Mouse (Mus musculus): ENCODE results near the gene Dgkh.

DNA sequence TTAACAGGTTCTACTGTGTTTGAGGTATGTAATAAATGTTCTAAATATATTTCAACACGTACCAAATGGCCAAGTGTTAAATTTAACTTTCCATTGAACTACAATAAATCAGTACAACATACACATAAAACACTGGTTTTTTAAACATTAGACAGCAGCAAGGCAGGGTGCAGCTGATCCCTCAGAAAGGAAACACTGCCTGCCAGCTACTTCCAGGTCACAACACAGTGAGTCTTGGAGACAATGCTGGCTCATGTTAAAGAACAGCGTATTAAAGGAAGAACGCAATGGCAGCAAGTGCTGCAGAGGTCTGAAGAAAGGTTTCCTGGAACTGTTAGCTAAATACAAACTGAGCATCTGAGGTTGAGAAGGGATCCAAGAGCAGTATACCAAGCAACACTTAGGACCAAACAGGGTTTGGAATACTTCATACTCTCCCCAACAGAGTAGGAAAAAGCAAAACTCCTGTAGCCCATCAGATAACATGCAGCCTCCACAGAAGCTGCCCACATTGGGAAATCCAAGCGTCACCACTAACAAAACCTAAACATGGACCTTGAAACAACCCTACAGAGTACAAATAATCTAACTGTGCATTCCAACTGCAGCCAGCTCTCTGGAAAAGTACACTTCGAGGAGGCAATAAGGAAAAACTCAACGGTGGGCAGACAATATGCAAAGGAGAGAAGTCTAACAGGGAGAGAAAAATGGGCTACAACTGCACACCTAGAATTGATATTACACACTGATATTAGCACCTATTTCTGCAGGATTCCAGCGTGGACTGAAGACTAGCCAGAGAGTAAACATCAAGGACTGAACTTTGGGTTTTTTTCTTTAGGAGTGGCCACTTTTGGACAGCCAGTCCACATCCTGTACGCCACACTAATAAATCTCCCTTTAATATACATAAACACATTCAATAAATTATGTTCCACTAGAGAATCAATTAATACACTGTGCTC is 203.8 kb downstream of the Dgkh start:
- TF ChIP-seq CTCF (IDR thresholded peaks at IDR 0.05; ENCODE audit: control insufficient read depth, insufficient read depth, low read length) (no peak), POLR2A (IDR thresholded peaks at IDR 0.05; ENCODE audit: borderline replicate concordance, control insufficient read depth, low read depth, low read length) (no peak)
